Mouse (Mus musculus): ENCODE data around the gene Aox1.

DNA sequence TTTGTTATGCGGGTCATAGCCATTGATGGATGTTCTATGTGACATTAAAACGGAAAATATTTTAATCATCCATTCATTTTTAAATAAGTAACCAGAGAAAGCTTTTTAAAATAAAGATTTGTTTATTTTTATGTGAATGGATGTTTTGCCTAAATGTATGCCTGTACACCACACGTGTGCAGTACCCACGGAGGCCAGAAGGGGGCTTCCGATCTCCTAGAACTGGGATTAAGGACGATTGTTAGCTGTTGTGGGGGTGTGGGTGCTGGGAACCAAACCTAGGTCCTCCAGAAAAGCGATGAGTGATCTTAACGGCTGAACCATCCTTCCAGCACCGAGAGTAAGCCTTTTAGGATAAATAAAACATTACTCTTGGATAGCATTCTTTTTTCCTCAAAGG lies 109.3 kb downstream of the Aox1 start:
- no peak for TF ChIP-seq POLR2AphosphoS5 (IDR thresholded peaks at IDR 0.05; ENCODE audit: insufficient replicate concordance, low read depth, low read length)
- no peak; the same call in 1 of the 2 replicates for TF ChIP-seq CTCF (IDR thresholded peaks at IDR 0.05; ENCODE audit: low read depth, low read length)
- no peak for TF ChIP-seq TAL1 (conservative IDR thresholded peaks at IDR 0.05; ENCODE audit: low read depth, low read length)
